Mouse (Mus musculus) thymus, postnatal 36 days (tissue): ENCODE results near the gene Pwp2.
A peak's percentile ranks its signal among the peaks of the same experiment; 100 is the strongest.
"Not testable (repeated sequence)": the region's sequence is repeated elsewhere in the genome, so short reads cannot be mapped to it uniquely, and the experiment has no call there.

Source experiments
- DNase-seq, 2 experiments: peaks; one replicate each; pipeline ENCODE4 v3.0.0; 2022; ENCODE audit warnings: mixed read lengths in 2 of 2

The Pwp2 gene

GRCm38 (mm10) chr10:78184531-78185380 is at the start of gene Pwp2:
Gene Pwp2, minus strand, starts transcription at chr10:78185149.
- DNase-seq: peak; percentile 86 to 89

GRCm38 (mm10) chr10:78233756-78234155 is 48.8 kb upstream of the Pwp2 start:
- DNase-seq: no peak

GRCm38 (mm10) chr10:78233161-78233560 is 48.2 kb upstream of the Pwp2 start:
- no peak for DNase-seq

- DNase-seq: peak in 1 of 2 experiments; percentile 19
These were observed 47.5 kb upstream of the Pwp2 start for GRCm38 (mm10) chr10:78232301-78232980.

GRCm38 (mm10) chr10:78228560-78228928 is 43.6 kb upstream of the Pwp2 start:
- no peak for DNase-seq

GRCm38 (mm10) chr10:78227875-78228559 is 43.1 kb upstream of the Pwp2 start:
- DNase-seq: no peak

- no peak for DNase-seq
These were observed 39.2 kb upstream of the Pwp2 start for GRCm38 (mm10) chr10:78224136-78224535.

GRCm38 (mm10) chr10:78222908-78223307 is 38.0 kb upstream of the Pwp2 start:
- no peak for DNase-seq

GRCm38 (mm10) chr10:78221315-78221714 is 36.4 kb upstream of the Pwp2 start:
- no peak for DNase-seq

- no peak for DNase-seq
These were observed 34.6 kb upstream of the Pwp2 start for GRCm38 (mm10) chr10:78219528-78219927.

GRCm38 (mm10) chr10:78218576-78218975 is 33.6 kb upstream of the Pwp2 start:
- no peak for DNase-seq

GRCm38 (mm10) chr10:78216376-78217083 is 31.6 kb upstream of the Pwp2 start:
- no peak for DNase-seq

GRCm38 (mm10) chr10:78214371-78214770 is 29.4 kb upstream of the Pwp2 start:
- no peak for DNase-seq

- peak; percentile 29 to 36 for DNase-seq
These were observed 26.4 kb upstream of the Pwp2 start for GRCm38 (mm10) chr10:78211311-78211710.

GRCm38 (mm10) chr10:78201182-78201581 is 16.2 kb upstream of the Pwp2 start:
- DNase-seq: no peak

- DNase-seq: no peak
These were observed 8.0 kb upstream of the Pwp2 start for GRCm38 (mm10) chr10:78192933-78193332.

GRCm38 (mm10) chr10:78186076-78186475 is 1.1 kb upstream of the Pwp2 start:
- DNase-seq: not testable (repeated sequence)

- no peak for DNase-seq
These were observed 404 bp upstream of the Pwp2 start for GRCm38 (mm10) chr10:78185381-78185725.

GRCm38 (mm10) chr10:78183577-78183976 is 1.4 kb downstream of the Pwp2 start:
- DNase-seq: no peak

- no peak for DNase-seq
These were observed 2.6 kb downstream of the Pwp2 start for GRCm38 (mm10) chr10:78182321-78182720.

GRCm38 (mm10) chr10:78174474-78174873 is 10.5 kb downstream of the Pwp2 start:
- no peak for DNase-seq

GRCm38 (mm10) chr10:78171581-78171980 is 13.4 kb downstream of the Pwp2 start:
- no peak for DNase-seq

- DNase-seq: no peak
These were observed 13.9 kb downstream of the Pwp2 start for GRCm38 (mm10) chr10:78171057-78171456.
